Mouse (Mus musculus): Measurements from ENCODE around the gene Thyn1. TPM values are rescaled to one million over a fixed set of nuclear protein-coding genes. Genes with fewer than 3 reads are reported as not detected.

Thyn1 gene
- polyA plus RNA-seq, 1 experiment = 11.3 TPM

GRCm38 (mm10) chr9:27029828-27030762 is 30.6 kb downstream of the Thyn1 start, which contains the start of the genes Vps26b and Ncapd3:
Vps26b (minus strand) TSS chr9:27030065.
Ncapd3 (plus strand) TSS chr9:27030175.
- DNase-seq = peak; percentile 99
- peak; percentile 42 for TF ChIP-seq POLR2A (IDR thresholded peaks at IDR 0.05; ENCODE audit: low read depth, low read length)
- TF ChIP-seq CTCF (conservative IDR thresholded peaks at IDR 0.05; ENCODE audit: insufficient read depth, insufficient read length, low read depth, low read length) = peak; percentile 27; the same call in 1 of the 2 replicates
- H3K4me3 ChIP-seq (ENCODE audit: insufficient read depth, low read depth, low read length) = peak within 1 kb of the TSS; percentile 63
- H3K36me3 ChIP-seq (ENCODE audit: control insufficient read depth, insufficient read depth, low read length) = no peaks in the 10 kb centered on the region
- peaks cover 6% of the 10 kb centered on the region for H3K4me1 ChIP-seq (ENCODE audit: control insufficient read depth, insufficient read depth, low read length)
- no peaks in the 10 kb centered on the region for H3K27me3 ChIP-seq (replicated peaks; ENCODE audit: control insufficient read depth, insufficient read depth, low read length)
- peak within 1 kb of the TSS; percentile 91 for H3K27ac ChIP-seq (ENCODE audit: insufficient read depth, low read depth, low read length)
- WGBS = under 1% methylated on average over 78 of the region's 80 CpGs

- DNase-seq = no peak
- peak overlapping the region; percentile 63 for H3K4me3 ChIP-seq (ENCODE audit: insufficient read depth, low read depth, low read length)
- H3K4me1 ChIP-seq (ENCODE audit: control insufficient read depth, insufficient read depth, low read length) = peaks cover 6% of the 10 kb centered on the region
- H3K36me3 ChIP-seq (ENCODE audit: control insufficient read depth, insufficient read depth, low read length) = no peaks in the 10 kb centered on the region
- under 1% methylated on average over 17 of the region's 17 CpGs for whole genome bisulfite sequencing
- TF ChIP-seq POLR2A (IDR thresholded peaks at IDR 0.05; ENCODE audit: low read depth, low read length) = no peak
- TF ChIP-seq CTCF (conservative IDR thresholded peaks at IDR 0.05; ENCODE audit: insufficient read depth, insufficient read length, low read depth, low read length) = no peak
- H3K27me3 ChIP-seq (replicated peaks; ENCODE audit: control insufficient read depth, insufficient read depth, low read length) = no peaks in the 10 kb centered on the region
- H3K27ac ChIP-seq (ENCODE audit: insufficient read depth, low read depth, low read length) = no peak overlapping the region
Measured at GRCm38 (mm10) chr9:27030763-27031100, 31.2 kb downstream of the Thyn1 start.

DNA sequence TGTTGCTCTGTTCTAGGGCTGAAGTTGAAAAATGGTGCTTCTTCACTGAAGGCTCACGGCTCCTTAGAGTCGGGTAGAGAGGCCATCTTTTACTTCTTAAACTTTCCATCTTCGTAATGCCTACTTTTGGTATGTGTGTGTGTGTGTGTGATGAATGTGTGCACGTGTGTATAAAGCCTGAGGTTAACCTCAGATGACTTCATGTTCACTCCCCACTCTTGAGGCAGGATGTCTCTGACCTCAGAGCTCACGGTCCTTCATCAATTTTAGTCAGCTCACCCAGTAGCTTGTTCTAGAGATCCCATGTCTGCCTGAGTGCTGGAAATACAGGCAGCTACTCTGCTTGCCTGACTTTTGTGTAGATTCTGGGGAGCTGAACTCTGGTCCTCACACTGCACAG is 44.4 kb downstream of the Thyn1 start:
- Histone ChIP-seq H3K27ac (ENCODE audit: insufficient read depth, low read depth, low read length) (no peak overlapping the region), H3K4me1 (ENCODE audit: control insufficient read depth, insufficient read depth, low read length) (no peaks in the 10 kb centered on the region), H3K27me3 (replicated peaks; ENCODE audit: control insufficient read depth, insufficient read depth, low read length) (no peaks in the 10 kb centered on the region), H3K4me3 (ENCODE audit: insufficient read depth, low read depth, low read length) (no peak overlapping the region), H3K36me3 (ENCODE audit: control insufficient read depth, insufficient read depth, low read length) (peaks cover 1% of the 10 kb centered on the region; the same call in 1 of the 2 replicates)
- TF ChIP-seq POLR2A (IDR thresholded peaks at IDR 0.05; ENCODE audit: low read depth, low read length) = no peak
- no peak for TF ChIP-seq CTCF (conservative IDR thresholded peaks at IDR 0.05; ENCODE audit: insufficient read depth, insufficient read length, low read depth, low read length)
- no peak for DNase-seq
- 84% methylated on average over 5 of the region's 5 CpGs for WGBS

DNA sequence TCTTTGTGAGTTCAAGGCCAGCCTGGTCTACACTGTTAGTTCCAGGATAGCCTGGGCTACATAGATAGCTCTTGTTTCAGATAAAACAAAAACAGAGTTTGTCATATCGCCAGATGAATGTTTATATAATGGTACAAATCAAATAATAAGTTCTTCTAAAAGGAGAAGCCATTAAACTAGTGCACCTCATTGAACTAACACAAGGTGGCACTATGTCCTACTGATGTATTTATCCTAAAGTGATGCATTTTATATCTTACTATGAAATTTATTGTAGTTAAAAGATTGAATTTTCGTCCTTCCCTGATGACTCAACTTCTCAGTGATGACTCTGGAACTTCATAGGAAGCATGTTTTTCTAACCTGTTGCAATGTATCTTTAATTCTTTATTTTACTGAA is 50.0 kb downstream of the Thyn1 start:
- TF ChIP-seq POLR2A (IDR thresholded peaks at IDR 0.05; ENCODE audit: low read depth, low read length) (no peak), CTCF (conservative IDR thresholded peaks at IDR 0.05; ENCODE audit: insufficient read depth, insufficient read length, low read depth, low read length) (no peak)
- WGBS = 86% methylated on average over 2 of the region's 2 CpGs
- Histone ChIP-seq H3K4me1 (ENCODE audit: control insufficient read depth, insufficient read depth, low read length) (no peaks in the 10 kb centered on the region), H3K4me3 (ENCODE audit: insufficient read depth, low read depth, low read length) (no peak overlapping the region), H3K27ac (ENCODE audit: insufficient read depth, low read depth, low read length) (no peak overlapping the region), H3K36me3 (ENCODE audit: control insufficient read depth, insufficient read depth, low read length) (peaks cover 5% of the 10 kb centered on the region; the same call in 1 of the 2 replicates), H3K27me3 (replicated peaks; ENCODE audit: control insufficient read depth, insufficient read depth, low read length) (no peaks in the 10 kb centered on the region)
- DNase-seq = no peak

Other genes starting within 250 kb of the Thyn1 start
- 60.4 and 66.7 TPM in 2 replicates for gene Glb1l2, start 193.2 kb upstream of the Thyn1 start, polyA plus RNA-seq (2012; rRNA removed)
- gene Glb1l3, start 138.8 kb upstream of the Thyn1 start, polyA plus RNA-seq (2012; rRNA removed) = not detected in 2 replicates
- not detected in 2 replicates for gene Gm1110, start 76.6 kb upstream of the Thyn1 start, polyA plus RNA-seq (2012; rRNA removed)
- 49.1 and 57.0 TPM in 2 replicates for gene Acad8, start 144 bp upstream of the Thyn1 start, polyA plus RNA-seq (2012; rRNA removed)
- gene Vps26b, start 30.4 kb downstream of the Thyn1 start, polyA plus RNA-seq (2012; rRNA removed) = 21.6 and 25.6 TPM in 2 replicates
- 9.6 and 12.5 TPM in 2 replicates for gene Ncapd3, start 30.5 kb downstream of the Thyn1 start, polyA plus RNA-seq (2012; rRNA removed)
- gene Jam3, start 155.7 kb downstream of the Thyn1 start, polyA plus RNA-seq (2012; rRNA removed) = 35.5 and 37.1 TPM in 2 replicates

All from kidney, adult 2 months (tissue).